Mouse (Mus musculus): ENCODE data around the gene H2-Ke6.
"Not testable (repeated sequence)": the region's sequence is repeated elsewhere in the genome, so short reads cannot be mapped to it uniquely, and the experiment has no call there.

The H2-Ke6 gene

DNA sequence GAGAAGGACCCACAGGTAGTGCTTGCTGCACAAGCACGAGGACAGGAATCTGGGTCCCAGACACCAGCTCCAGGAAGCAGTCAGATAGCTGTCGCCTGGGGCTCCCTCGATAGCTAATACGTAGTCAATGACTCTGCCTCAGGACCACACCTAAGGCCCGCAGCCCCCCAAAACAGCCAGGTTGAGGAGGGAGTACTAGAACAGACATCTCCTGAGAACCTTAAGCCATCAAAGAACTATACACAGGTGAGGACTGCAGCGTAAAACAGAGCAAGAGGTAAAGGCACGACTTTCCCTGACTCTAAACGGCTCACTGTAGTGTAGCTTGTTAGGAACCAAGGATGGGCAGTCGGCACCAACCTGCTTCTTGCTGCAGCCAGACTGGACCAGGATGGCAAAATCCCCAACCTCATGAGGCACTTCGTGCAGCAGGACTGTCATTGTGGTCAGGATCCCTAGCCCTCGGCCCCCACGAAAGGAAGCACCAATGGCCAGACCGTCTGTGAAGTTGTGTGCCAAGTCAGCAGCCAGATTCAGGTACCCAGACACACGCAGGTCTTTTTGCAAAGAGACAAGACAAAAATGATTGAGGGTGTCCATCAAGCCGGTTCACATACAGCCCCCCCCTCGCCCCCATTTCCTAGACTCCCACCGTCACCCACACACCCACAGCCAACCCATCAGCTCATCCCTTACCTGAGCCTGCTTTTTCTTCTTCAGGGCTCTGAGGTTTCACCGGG is 1.5 kb upstream of the H2-Ke6 start:
- no peak for DNase-seq

- no peak for DNase-seq
Measured at GRCm38 (mm10) chr17:34028501-34029149, 765 bp upstream of the H2-Ke6 start.

GRCm38 (mm10) chr17:34026917-34027655 is 774 bp downstream of the H2-Ke6 start:
- DNase-seq, result peak in 1 of 2 experiments; percentile 53

DNA sequence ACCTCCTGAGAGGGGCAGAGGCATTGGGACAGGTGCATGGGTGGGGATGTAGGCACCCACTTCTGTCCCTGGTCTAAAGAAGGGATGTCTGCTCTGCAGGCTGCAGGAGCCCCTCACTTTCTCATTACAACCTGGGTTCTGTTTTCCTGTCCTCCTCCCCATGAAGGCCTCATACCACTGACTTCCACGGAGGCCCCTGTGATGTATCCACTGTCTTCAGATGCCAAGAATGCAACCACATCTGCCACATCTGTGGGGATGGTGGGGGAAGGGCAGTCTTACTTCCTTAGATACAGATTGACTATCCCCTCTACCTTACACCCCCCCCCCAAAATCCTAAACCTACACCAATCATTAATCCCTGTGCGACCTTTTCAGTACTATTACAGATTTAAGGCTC is 1.6 kb downstream of the H2-Ke6 start:
- DNase-seq, result no peak

DNA sequence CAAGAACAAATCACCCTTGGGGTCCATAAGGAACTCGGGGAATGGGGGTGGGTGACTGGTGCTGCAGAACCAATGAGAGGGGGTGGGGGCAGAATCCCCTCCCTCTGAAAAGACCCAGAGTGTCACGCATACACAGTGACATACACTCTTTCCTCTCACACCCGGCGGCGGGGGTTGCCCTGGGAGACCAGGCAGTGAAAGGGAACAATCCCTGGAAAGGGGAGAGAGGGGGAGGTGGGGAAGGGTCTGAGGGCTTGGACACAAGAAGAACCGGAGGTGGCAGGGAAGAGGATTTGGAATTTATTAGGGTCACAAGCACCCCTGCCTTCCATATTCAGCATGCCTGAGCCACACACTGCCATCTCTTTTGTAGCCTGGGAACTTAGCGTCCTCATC is 2.1 kb downstream of the H2-Ke6 start:
- DNase-seq, result no peak

DNA sequence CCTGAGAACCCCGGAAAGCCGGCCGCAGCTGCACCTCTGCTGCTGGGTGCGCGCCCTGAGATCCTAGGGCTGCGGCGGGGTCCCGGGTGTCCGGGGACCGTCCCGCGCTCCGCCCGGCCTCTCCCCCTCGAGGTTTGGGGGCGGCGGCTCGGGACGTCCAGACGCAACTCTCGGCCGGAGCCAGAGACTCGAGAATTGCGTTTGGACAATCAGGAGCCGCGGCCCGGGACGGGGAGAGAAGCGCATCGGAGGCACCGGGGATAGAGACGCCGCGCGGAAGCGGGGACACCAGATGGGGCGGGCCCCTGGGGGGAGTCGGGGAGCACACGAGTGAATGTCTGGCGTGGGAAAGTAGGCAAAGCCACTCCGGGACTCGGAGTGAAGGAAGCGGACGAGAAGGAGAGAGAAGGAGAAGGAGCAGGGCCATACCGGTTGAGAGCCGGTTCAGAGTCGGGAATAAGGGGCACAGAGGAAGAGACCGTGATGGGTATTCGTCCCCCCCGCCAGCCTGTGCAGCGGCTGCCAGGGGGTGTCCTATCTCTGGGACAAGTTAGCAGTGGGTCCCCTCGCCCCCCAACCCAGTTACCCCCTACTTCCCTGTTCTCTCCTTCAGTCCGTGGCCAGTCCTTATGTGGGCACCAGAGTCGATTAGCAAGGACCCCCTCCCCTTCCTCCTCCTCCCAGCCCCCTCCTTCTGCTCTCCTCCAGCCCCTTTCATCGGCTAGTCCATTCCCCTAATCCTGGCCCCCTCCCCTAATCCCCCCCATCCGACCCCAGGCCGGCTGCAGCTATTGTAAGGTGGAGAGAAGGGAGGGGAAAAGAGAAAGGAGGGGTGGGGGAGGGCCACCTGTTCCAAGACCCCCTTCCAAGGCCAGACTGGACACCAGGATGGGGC is 2.8 kb downstream of the H2-Ke6 start:
- DNase-seq, result peak in 1 of 2 experiments; percentile 62

GRCm38 (mm10) chr17:34024317-34024821 is 3.5 kb downstream of the H2-Ke6 start, which contains the start of gene Ring1:
Gene Ring1 (minus strand): TSS chr17:34024680.
- DNase-seq, result peak; percentile 81 to 92

DNA sequence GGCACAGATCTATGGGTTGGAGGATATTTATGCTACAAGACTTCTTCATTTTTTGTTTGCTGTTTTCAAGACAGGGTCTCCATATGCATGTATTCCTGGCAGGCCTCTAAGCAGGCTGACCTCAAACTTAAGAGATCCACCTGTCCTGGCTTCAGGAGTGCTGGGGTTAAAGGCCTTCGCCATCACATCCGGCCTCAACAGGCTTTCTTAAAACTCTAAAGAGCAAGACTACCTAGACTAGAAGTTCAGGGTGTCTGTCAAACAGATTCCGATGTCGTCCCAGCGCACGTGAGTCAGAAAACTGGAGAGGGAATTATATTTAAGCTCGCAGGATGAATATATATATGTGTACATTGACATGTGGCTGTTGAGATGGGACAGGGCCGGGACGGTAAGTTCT is 4.2 kb downstream of the H2-Ke6 start:
- DNase-seq, result no peak

- no peak for DNase-seq
Measured at GRCm38 (mm10) chr17:34022987-34023386, 4.9 kb downstream of the H2-Ke6 start.

DNA sequence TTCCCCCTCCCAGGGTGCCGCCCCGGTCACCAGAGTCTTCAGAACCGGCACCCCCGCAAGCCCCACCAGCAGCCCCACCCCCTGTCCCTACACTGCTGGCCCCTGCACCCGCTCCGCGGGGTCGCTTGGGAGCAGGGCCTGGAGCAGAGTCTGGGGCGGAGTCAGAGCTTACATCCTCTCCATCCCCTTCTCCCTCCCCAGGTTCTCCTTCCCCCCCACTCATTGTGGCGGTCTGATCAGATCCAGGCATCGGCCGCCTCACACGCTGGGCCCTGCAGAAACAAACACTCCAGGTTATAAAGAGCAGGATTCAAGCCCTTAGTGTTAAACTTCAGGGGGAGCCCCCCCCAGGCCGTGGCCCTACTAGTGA is 5.5 kb downstream of the H2-Ke6 start:
- DNase-seq, result no peak

DNA sequence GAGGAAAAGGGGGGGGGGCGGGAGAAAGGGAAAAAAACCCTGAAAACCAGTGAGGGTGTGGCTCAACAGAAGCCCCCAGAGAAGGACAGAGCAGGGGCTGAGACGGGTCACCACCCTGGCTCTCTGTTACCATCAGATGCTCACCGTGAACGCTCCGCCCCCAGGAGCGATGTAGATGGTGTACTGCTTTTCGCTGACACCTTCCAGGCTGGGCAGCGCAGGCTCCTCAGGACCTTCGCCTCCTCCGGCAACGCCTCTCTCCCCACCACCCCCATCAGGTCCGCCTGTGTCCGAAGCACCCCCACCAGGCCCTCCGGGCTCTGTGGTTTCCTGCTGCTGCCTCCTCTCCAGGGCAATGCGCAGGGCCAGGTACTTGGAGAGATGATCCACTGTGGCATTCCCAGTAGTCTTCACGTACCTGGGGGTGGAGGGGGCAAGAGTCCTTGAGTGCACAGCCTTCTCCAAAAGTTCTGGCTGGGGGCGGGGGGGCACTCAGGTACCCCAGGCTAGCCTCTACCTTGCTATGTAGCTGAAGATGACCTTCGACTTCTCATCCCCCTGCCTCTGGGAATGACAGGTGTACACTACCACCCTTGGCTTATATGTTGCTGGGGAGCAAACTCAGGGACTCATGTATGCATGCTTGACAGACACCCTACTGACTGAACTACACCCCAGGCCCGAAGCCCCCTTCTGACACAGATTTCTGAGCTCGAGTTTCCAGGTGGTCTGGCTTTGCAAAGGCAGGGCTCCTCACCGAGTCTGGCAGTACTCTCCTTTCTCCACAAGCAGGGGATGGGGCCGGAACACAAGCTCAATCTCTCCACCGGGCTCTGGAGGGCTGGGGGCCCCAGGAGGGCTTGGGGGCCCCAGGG is 6.1 kb downstream of the H2-Ke6 start:
- peak in 1 of 2 experiments; percentile 8 for DNase-seq

DNA sequence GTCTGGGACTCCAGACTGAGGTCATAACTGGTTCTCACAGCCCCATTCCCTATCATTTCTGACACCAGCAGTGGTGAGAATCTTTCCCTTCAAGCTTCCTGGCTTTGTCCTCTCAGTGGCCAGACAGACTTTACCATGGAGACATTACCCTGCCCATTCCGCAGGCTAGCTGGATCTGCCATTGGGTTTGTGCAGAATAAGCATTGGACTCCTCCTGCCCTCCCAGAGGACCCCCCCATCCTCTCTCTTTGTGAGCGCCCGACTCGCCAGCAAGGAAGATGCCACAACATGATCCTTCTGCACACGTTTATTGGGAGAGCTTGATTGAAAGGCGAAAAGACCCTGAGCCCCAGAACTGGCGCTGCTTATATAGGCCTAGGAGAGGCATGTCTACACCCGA is 14.4 kb downstream of the H2-Ke6 start:
- no peak for DNase-seq

DNA sequence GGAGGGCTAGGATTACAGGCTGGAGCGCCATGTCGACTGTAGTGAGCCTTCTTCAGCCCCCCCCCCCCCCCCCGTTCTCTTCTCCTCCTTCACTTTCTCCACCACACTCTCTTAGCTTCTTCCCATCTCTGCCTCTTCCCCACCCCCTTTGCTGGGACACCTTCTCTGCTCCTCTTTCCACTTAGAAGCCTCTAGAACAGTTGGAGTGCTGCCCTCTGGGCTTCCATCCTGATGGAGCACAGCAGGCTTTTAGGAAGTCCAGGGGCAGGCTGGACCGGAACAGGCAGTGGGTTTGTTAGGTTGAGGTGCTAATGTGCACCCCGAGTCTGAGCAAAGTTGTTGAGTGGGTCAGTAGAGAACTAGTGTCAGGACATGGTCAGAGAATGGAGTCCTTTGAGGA is 17.7 kb downstream of the H2-Ke6 start:
- no peak for DNase-seq

- DNase-seq, result no peak
Measured at GRCm38 (mm10) chr17:34006570-34006969, 21.3 kb downstream of the H2-Ke6 start.

DNA sequence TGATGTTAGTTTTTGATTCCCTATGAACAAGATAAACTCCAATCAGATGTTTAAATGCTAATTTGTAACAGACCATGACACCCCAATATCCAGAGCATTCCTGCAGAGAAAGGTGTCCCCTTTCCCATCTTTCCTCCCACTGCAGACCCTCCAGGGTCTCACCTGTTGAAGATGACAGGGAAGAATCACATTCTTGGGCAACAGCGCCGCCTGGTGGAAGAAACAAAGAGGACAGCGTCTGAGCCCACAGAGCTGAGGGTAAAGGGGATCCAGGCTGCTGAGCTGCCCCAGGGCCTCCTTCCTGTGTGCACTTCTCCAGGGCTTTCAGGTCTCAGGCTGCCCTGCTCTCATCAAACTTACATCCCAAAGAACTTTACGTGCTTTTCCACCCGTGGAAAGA is 24.4 kb downstream of the H2-Ke6 start:
- peak in 1 of 2 experiments; percentile 72 for DNase-seq

GRCm38 (mm10) chr17:34000796-34001195 is 27.1 kb downstream of the H2-Ke6 start:
- DNase-seq, result not testable (repeated sequence)

- DNase-seq, result peak; percentile 95 to 96
Measured at GRCm38 (mm10) chr17:34000150-34000537, 27.7 kb downstream of the H2-Ke6 start, which contains the start of gene H2-K1. Gene H2-K1 (minus strand): TSS chr17:34000347.

DNA sequence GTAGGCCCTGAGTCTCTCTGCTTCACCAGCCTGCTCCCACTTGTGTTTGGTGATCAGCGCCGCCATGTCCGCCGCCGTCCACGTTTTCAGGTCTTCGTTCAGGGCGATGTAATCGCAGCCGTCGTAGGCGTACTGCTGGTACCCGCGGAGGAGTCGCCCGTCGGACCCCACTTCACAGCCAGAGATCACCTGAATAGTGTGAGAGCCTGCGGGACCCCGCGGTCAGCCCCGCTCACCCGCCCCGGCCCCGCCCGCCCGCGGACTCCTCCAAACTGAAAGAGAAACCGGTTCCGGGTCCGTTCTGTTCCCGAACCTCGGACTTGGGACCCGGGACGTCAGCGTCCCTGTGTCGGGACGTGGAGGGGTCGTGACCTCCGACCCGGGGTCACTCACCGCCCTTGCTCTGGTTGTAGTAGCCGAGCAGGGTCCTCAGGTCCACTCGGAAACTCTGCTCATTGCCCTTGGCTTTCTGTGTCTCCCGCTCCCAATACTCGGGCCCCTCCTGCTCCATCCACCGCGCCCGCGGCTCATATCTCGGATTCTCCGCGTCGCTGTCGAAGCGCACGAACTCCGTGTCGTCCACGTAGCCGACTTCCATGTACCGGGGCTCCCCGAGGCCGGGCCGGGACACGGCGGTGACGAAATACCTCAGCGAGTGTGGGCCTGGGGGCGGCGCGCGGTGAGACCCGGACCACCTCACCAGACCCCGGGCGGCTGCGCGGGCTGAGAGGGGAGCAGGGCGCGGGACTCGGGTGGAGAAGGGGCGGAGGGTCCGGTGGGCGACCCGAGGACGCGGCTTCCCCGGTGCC is 28.3 kb downstream of the H2-Ke6 start:
- peak; percentile 51 to 75 for DNase-seq

GRCm38 (mm10) chr17:33998697-33999096 is 29.2 kb downstream of the H2-Ke6 start:
- not testable (repeated sequence) for DNase-seq

- DNase-seq, result not testable (repeated sequence)
Measured at GRCm38 (mm10) chr17:33997025-33997424, 30.8 kb downstream of the H2-Ke6 start.

All from kidney, postnatal 36 days (tissue).